ENCODE assay signal across 17 mouse cellular contexts in genomic region chr7:117320552-117320951, GRCm38 (mm10).
DNase-seq lines count a peak whose midpoint lies in the region; ATAC-seq lines count a peak whose summit lies in the region.
"Had no signal": no experiment of that assay in that cellular context is flagged by ENCODE, and none has a peak within 500 bp of the region (broad histone marks: within the 10 kb centered on the region; RNA-seq: fewer than 3 reads in every experiment).

No protein-coding gene starts in this region.

- DNase-seq in forebrain, embryonic 14.5 days (ENCODE audit: low spot score), result peak; percentile 75
- no peak for DNase-seq in forebrain, embryonic 10.5 days (ENCODE audit: extremely low spot score, low spot score)
- DNase-seq in left cerebral cortex, postnatal 4 days, result peak; percentile 42
- DNase-seq in left cerebral cortex, postnatal 10 days (ENCODE audit: extremely low spot score in 1 of 2, low spot score in 2 of 2), result no peak
- peak; percentile 4 for DNase-seq in R1 (ENCODE audit: low read depth, low spot score)
- peak; percentile 60 to 67 for DNase-seq in layer of hippocampus, postnatal 10 days (ENCODE audit: low spot score in 2 of 2)
- no peak for DNase-seq in frontal cortex, adult 2 months (ENCODE audit: extremely low spot score in 1 of 2, low spot score in 1 of 2)
- DNase-seq: cerebellum, postnatal 36 days; kidney, adult 18-20 months; lung, adult 2 months; right cerebral cortex, postnatal 14 days; thymus, postnatal 25 days had no signal

- H3K36me3 ChIP-seq in forebrain, embryonic 14.5 days (ENCODE audit: control insufficient read depth, insufficient read depth, low read length), result no peaks in the 10 kb centered on the region
- no peaks in the 10 kb centered on the region for H3K36me3 ChIP-seq in forebrain, embryonic 10.5 days (replicated peaks)
- H3K36me3 ChIP-seq: embryonic facial prominence, embryonic 13.5 days; hindbrain, embryonic 10.5 days; limb, embryonic 12.5 days; neural tube, embryonic 13.5 days had no signal

- H3K4me1 ChIP-seq in forebrain, embryonic 14.5 days (ENCODE audit: control insufficient read depth, insufficient read depth, low read length), result no peaks in the 10 kb centered on the region
- H3K4me1 ChIP-seq in forebrain, embryonic 10.5 days, result peaks cover 8% of the 10 kb centered on the region
- H3K4me1 ChIP-seq: embryonic facial prominence, embryonic 13.5 days; hindbrain, embryonic 10.5 days; limb, embryonic 12.5 days had no signal

- H3K9me3 ChIP-seq in forebrain, embryonic 14.5 days (replicated peaks; ENCODE audit: control insufficient read depth, low read length), result no peaks in the 10 kb centered on the region
- no peaks in the 10 kb centered on the region for H3K9me3 ChIP-seq in forebrain, embryonic 10.5 days
- H3K9me3 ChIP-seq: embryonic facial prominence, embryonic 13.5 days; hindbrain, embryonic 10.5 days; limb, embryonic 12.5 days; neural tube, embryonic 13.5 days had no signal

- H3K4me3 ChIP-seq in forebrain, embryonic 14.5 days (ENCODE audit: low read depth, low read length), result no peak overlapping the region
- no peak overlapping the region for H3K4me3 ChIP-seq in forebrain, embryonic 10.5 days
- H3K4me3 ChIP-seq: embryonic facial prominence, embryonic 13.5 days; hindbrain, embryonic 10.5 days; limb, embryonic 12.5 days; neural tube, embryonic 13.5 days had no signal

- no peak; the same call in 1 of the 2 replicates for ATAC-seq in forebrain, embryonic 14.5 days
- no peak for ATAC-seq in monocyte, adult 5-6 weeks (replicated peaks; ENCODE audit: insufficient number of reproducible peaks, low FRiP score, low TSS enrichment, poor library complexity, severe bottlenecking)

- intact Hi-C loops in left cerebral cortex, postnatal 4 days (cut with DNase I), result no loop called here
- intact Hi-C loops in left cerebral cortex, postnatal 10 days (cut with DNase I), result no loop called here

- no peak overlapping the region for H3K9ac ChIP-seq in forebrain, embryonic 14.5 days (ENCODE audit: low read length)
- H3K9ac ChIP-seq: embryonic facial prominence, embryonic 13.5 days; limb, embryonic 12.5 days; neural tube, embryonic 13.5 days had no signal

- no peaks in the 10 kb centered on the region for H3K27me3 ChIP-seq in forebrain, embryonic 14.5 days (replicated peaks; ENCODE audit: control insufficient read depth, insufficient read depth, low read length)
- H3K27me3 ChIP-seq in forebrain, embryonic 10.5 days (ENCODE audit: poor library complexity, severe bottlenecking), result no peaks in the 10 kb centered on the region
- H3K27me3 ChIP-seq: embryonic facial prominence, embryonic 13.5 days; limb, embryonic 12.5 days; neural tube, embryonic 13.5 days had no signal

- H3K27ac ChIP-seq in forebrain, embryonic 14.5 days (ENCODE audit: low read depth, low read length), result no peak overlapping the region
- no peak overlapping the region for H3K27ac ChIP-seq in forebrain, embryonic 10.5 days
- H3K27ac ChIP-seq: embryonic facial prominence, embryonic 13.5 days; hindbrain, embryonic 10.5 days; limb, embryonic 12.5 days; neural tube, embryonic 13.5 days had no signal

- 34% methylated on average over 6 of the region's 6 CpGs for WGBS in forebrain, embryonic 14.5 days
- WGBS in forebrain, embryonic 10.5 days, result 70% methylated on average over 6 of the region's 6 CpGs

- H3K4me2 ChIP-seq in forebrain, embryonic 14.5 days (ENCODE audit: low read length), result no peak overlapping the region
- H3K4me2 ChIP-seq: embryonic facial prominence, embryonic 13.5 days; limb, embryonic 12.5 days; neural tube, embryonic 13.5 days had no signal

Comparison
In these comparisons a context has a peak if more than half of its experiments do, and no peak if none do; other contexts are left out.
1. DNase-seq: peak in forebrain, embryonic 14.5 days (single experiment), left cerebral cortex, postnatal 4 days (single experiment), R1 (single experiment) and layer of hippocampus, postnatal 10 days (2 of 2); none in forebrain, embryonic 10.5 days (single experiment), left cerebral cortex, postnatal 10 days (0 of 2) and frontal cortex, adult 2 months (0 of 2).